In the genomic region with DNA sequence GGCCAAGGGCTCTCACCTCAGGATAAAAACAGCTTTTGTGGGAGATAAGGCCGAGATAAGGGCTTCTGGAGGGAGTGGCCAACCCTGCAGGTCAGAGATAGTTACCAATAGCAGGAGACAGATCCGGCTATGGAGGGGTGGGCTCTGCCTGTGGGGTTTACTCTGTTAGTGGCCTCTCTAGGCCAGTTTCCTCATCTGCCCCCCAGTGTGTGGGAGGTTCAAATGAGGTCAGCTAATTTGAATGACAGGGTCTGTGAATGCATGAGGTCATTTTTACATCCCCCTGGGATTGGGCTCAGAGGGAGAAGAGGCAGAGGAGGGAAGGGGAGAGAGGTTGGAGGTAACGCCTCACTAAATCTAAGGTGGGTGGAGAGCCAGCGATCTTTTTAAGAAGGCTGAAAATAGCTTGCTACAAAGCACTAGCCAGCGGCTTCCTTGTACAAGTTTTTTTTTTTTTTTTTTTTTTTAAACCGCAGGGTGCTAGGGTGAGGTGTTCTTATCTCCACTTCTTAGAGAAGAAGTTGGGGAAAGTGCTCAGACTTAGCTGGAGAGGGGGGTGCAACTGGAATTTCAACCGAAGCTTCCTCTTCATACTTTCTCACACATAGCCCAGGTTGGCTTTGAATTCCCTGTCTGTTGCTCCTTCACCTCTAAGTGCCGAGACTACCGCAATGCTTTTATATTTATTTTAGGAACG, we compare ENCODE assay signal across 8 mouse cellular contexts. TPM values are rescaled to one million over a fixed set of nuclear protein-coding genes. Genes with fewer than 3 reads are reported as not detected.
DNase-seq lines count a peak whose midpoint lies in the region; ATAC-seq lines count a peak whose summit lies in the region.

No protein-coding gene starts in this region.

- DNase-seq in R1 (ENCODE audit: low read depth, low spot score) = peak; percentile 20
- DNase-seq in midbrain, embryonic 11.5 days (ENCODE audit: low spot score, missing footprints) = peak; percentile 86
- no peak for DNase-seq in urinary bladder, postnatal 4 days (ENCODE audit: low spot score in 2 of 2)
- no peak for DNase-seq in adrenal gland, adult 18-20 months (ENCODE audit: low spot score in 2 of 2)
- DNase-seq in natural killer cell, adult 2 months (ENCODE audit: low spot score in 2 of 2) = no peak

- H3K4me3 ChIP-seq in erythroblast, embryonic 14.5 days (replicated peaks) = peak overlapping the region; percentile 46
- peak overlapping the region; percentile 22; the same call in 1 of the 2 replicates for H3K4me3 ChIP-seq in hindbrain, embryonic 13.5 days
- peak overlapping the region; percentile 13; the same call in 1 of the 2 replicates for H3K4me3 ChIP-seq in midbrain, embryonic 11.5 days (ENCODE audit: low read depth, low read length)

- H3K4me2 ChIP-seq in hindbrain, embryonic 13.5 days = peak overlapping the region; percentile 47
- H3K4me2 ChIP-seq in midbrain, embryonic 11.5 days = peak overlapping the region; percentile 45

- no peaks in the 10 kb centered on the region for H3K36me3 ChIP-seq in erythroblast, embryonic 14.5 days (ENCODE audit: control insufficient read depth)
- no peaks in the 10 kb centered on the region for H3K36me3 ChIP-seq in hindbrain, embryonic 13.5 days
- H3K36me3 ChIP-seq in midbrain, embryonic 11.5 days (ENCODE audit: control insufficient read depth, insufficient read depth, low read length) = no peaks in the 10 kb centered on the region

- 2% methylated on average over 10 of the region's 10 CpGs for WGBS in hindbrain, embryonic 13.5 days
- 2% methylated on average over 10 of the region's 10 CpGs for WGBS in midbrain, embryonic 11.5 days

- H3K27ac ChIP-seq in hindbrain, embryonic 13.5 days = 0 out of 2 replicates have a peak overlapping the region, but pooled peaks have one; percentile 8
- no peak overlapping the region for H3K27ac ChIP-seq in midbrain, embryonic 11.5 days (ENCODE audit: low read depth, low read length)

- H3K9ac ChIP-seq in hindbrain, embryonic 13.5 days = 0 out of 2 replicates have a peak overlapping the region, but pooled peaks have one; percentile 54
- H3K9ac ChIP-seq in midbrain, embryonic 11.5 days (ENCODE audit: low read length) = peak overlapping the region; percentile 33

- H3K27me3 ChIP-seq in erythroblast, embryonic 14.5 days (ENCODE audit: control insufficient read depth) = peaks cover 10% of the 10 kb centered on the region
- H3K27me3 ChIP-seq in hindbrain, embryonic 13.5 days = 0 out of 2 replicates have a peak, but pooled peaks cover 9% of the 10 kb centered on the region
- no peaks in the 10 kb centered on the region for H3K27me3 ChIP-seq in midbrain, embryonic 11.5 days (ENCODE audit: control insufficient read depth, insufficient read depth, low read length)

- H3K9me3 ChIP-seq in erythroblast, embryonic 14.5 days (ENCODE audit: control insufficient read depth, low read length) = no peaks in the 10 kb centered on the region
- H3K9me3 ChIP-seq in hindbrain, embryonic 13.5 days = no peaks in the 10 kb centered on the region
- no peaks in the 10 kb centered on the region for H3K9me3 ChIP-seq in midbrain, embryonic 11.5 days (ENCODE audit: control insufficient read depth, low read length)

- H3K4me1 ChIP-seq in erythroblast, embryonic 14.5 days (ENCODE audit: control insufficient read depth) = peaks cover 23% of the 10 kb centered on the region
- peaks cover 30% of the 10 kb centered on the region for H3K4me1 ChIP-seq in hindbrain, embryonic 13.5 days (replicated peaks)
- H3K4me1 ChIP-seq in midbrain, embryonic 11.5 days (ENCODE audit: control insufficient read depth, insufficient read depth, low read length) = peaks cover 19% of the 10 kb centered on the region

- no peak for ATAC-seq in erythroblast, adult 5-6 weeks (replicated peaks; ENCODE audit: low FRiP score, poor library complexity, severe bottlenecking)
- ATAC-seq in hindbrain, embryonic 13.5 days (ENCODE audit: low FRiP score) = peak; percentile 19; the same call in 1 of the 2 replicates
- peak; percentile 48 for ATAC-seq in midbrain, embryonic 11.5 days (ENCODE audit: low FRiP score)

RNA-seq across cellular contexts. Expression of a gene that starts 20.4 kb away (rescaled TPM):
- polyA plus RNA-seq in erythroblast, embryonic 14.5 days (2012) = 0.02 TPM in 1 of 2 replicates, not detected in the other
- not detected in 2 replicates for total RNA-seq in erythroblast, adult 5-6 weeks (2015; ENCODE audit: low replicate concordance)
- not detected in 2 replicates for total RNA-seq in erythroblast, adult 5-6 weeks (2017; ENCODE audit: low replicate concordance)
- 6.7 and 7.1 TPM in 2 replicates for polyA plus RNA-seq in hindbrain, embryonic 13.5 days (2015; fragmentation: Nextera tagmentation; extraction: Ambion mirVana)
- 6.4 and 8.5 TPM in 2 replicates for polyA plus RNA-seq in midbrain, embryonic 11.5 days (2014; fragmentation: Nextera tagmentation; extraction: Ambion mirVana)
- total RNA-seq in adrenal gland, adult 18-20 months (2021) = 10 to 100 TPM; 64.0 to 84.7 TPM

Comparison
In these comparisons a context has a peak if more than half of its experiments do, and no peak if none do; other contexts are left out.
1. DNase-seq: peak in R1 (single experiment) and midbrain, embryonic 11.5 days (single experiment); none in urinary bladder, postnatal 4 days (0 of 2), adrenal gland, adult 18-20 months (0 of 2) and natural killer cell, adult 2 months (0 of 2).
2. Peak in every context shown above with its lines, with median percentiles within 50 percentile points of each other: H3K4me3 ChIP-seq.